Mouse (Mus musculus) erythroblast, embryonic 14.5 days (primary cell): ENCODE measurements at regions not wholly inside any gene's neighbourhood (a gene's known extent, or its start where the extent isn't known, plus 50 kb on each side); places are given as distances from the start of the nearest gene placed in this dataset.

Source experiments
- H3K27me3 ChIP-seq: 2 replicates; pipeline ENCODE4 v1.6.1; 2012; ENCODE audit warnings: inconsistent platforms; ENCODE audit not compliant: control insufficient read depth
- H3K36me3 ChIP-seq: 2 replicates; pipeline ENCODE4 v1.6.1; 2012; ENCODE audit warnings: mild to moderate bottlenecking, inconsistent platforms; ENCODE audit not compliant: control insufficient read depth
- H3K4me1 ChIP-seq: 2 replicates; pipeline ENCODE4 v1.6.1; 2012; ENCODE audit warnings: inconsistent platforms; ENCODE audit not compliant: control insufficient read depth
- H3K4me3 ChIP-seq: replicated peaks from 2 replicates; pipeline ENCODE3; 2012; ENCODE audit warnings: moderate library complexity, mild to moderate bottlenecking, inconsistent platforms
- H3K9me3 ChIP-seq: 2 replicates; pipeline ENCODE4 v1.6.1; 2012; ENCODE audit warnings: low read length, inconsistent platforms, mixed read lengths; ENCODE audit not compliant: control insufficient read depth
- GATA1 ChIP-seq: IDR thresholded peaks from 2 replicates; pipeline ENCODE4 v1.6.1; 2012; ENCODE audit warnings: low read length, inconsistent platforms, mixed read lengths
- TAL1 ChIP-seq: IDR thresholded peaks from 3 replicates; pipeline ENCODE4 v1.6.1; 2012; ENCODE audit warnings: low read length, inconsistent platforms, mixed read lengths

GRCm38 (mm10) chr3:60418652-60419051 is 54.0 kb upstream of the Mbnl1 start:
- H3K4me1 ChIP-seq = peaks cover 52% of the 10 kb centered on the region
- no peak for TF ChIP-seq TAL1
- TF ChIP-seq GATA1 = no peak

GRCm38 (mm10) chr3:60419216-60419615 is 53.4 kb upstream of the Mbnl1 start:
- Histone ChIP-seq H3K4me3 (no peak overlapping the region), H3K9me3 (no peaks in the 10 kb centered on the region), H3K36me3 (no peaks in the 10 kb centered on the region), H3K27me3 (no peaks in the 10 kb centered on the region), H3K4me1 (peaks cover 50% of the 10 kb centered on the region)
- no peak for TF ChIP-seq TAL1
- no peak for TF ChIP-seq GATA1

More at GRCm38 (mm10) chr3:60418652-60419051, 54.0 kb upstream of the Mbnl1 start:
- Histone ChIP-seq H3K4me3 (no peak overlapping the region), H3K27me3 (no peaks in the 10 kb centered on the region), H3K36me3 (no peaks in the 10 kb centered on the region), H3K9me3 (no peaks in the 10 kb centered on the region)
